Mouse (Mus musculus): ENCODE results near the gene Pir.

Gene Pir

GRCm38 (mm10) chrX:164269285-164269761 is at the start of gene Pir:
Gene Pir, plus strand, starts transcription at chrX:164269371.
- DNase-seq (ENCODE audit: low read depth, low spot score), result peak; percentile 4

GRCm38 (mm10) chrX:164221989-164222388 is 47.2 kb upstream of the Pir start:
- peak; percentile 48 for DNase-seq (ENCODE audit: low read depth, low spot score)

- DNase-seq (ENCODE audit: low read depth, low spot score), result no peak
These were observed 35.8 kb upstream of the Pir start for GRCm38 (mm10) chrX:164233380-164233779.

GRCm38 (mm10) chrX:164245714-164246113 is 23.5 kb upstream of the Pir start:
- DNase-seq (ENCODE audit: low read depth, low spot score), result peak; percentile 9

- DNase-seq (ENCODE audit: low read depth, low spot score), result no peak
These were observed 22.4 kb upstream of the Pir start for GRCm38 (mm10) chrX:164246722-164247121.

GRCm38 (mm10) chrX:164256527-164256926 is 12.6 kb upstream of the Pir start:
- DNase-seq (ENCODE audit: low read depth, low spot score), result no peak

- DNase-seq (ENCODE audit: low read depth, low spot score), result no peak
These were observed 11.1 kb upstream of the Pir start, which contains the start of gene Bmx for GRCm38 (mm10) chrX:164258057-164258456. Gene Bmx, minus strand, starts transcription at chrX:164258193.

- DNase-seq (ENCODE audit: low read depth, low spot score), result no peak
These were observed 10.5 kb upstream of the Pir start for GRCm38 (mm10) chrX:164258662-164259061.

GRCm38 (mm10) chrX:164262286-164262685 is 6.9 kb upstream of the Pir start:
- no peak for DNase-seq (ENCODE audit: low read depth, low spot score)

GRCm38 (mm10) chrX:164264861-164265260 is 4.3 kb upstream of the Pir start:
- no peak for DNase-seq (ENCODE audit: low read depth, low spot score)

GRCm38 (mm10) chrX:164270603-164271002 is 1.4 kb downstream of the Pir start:
- no peak for DNase-seq (ENCODE audit: low read depth, low spot score)

GRCm38 (mm10) chrX:164275536-164275935 is 6.4 kb downstream of the Pir start:
- no peak for DNase-seq (ENCODE audit: low read depth, low spot score)

- no peak for DNase-seq (ENCODE audit: low read depth, low spot score)
These were observed 11.9 kb downstream of the Pir start for GRCm38 (mm10) chrX:164280918-164281647.

GRCm38 (mm10) chrX:164283808-164284207 is 14.6 kb downstream of the Pir start:
- no peak for DNase-seq (ENCODE audit: low read depth, low spot score)

GRCm38 (mm10) chrX:164287077-164287476 is 17.9 kb downstream of the Pir start:
- DNase-seq (ENCODE audit: low read depth, low spot score), result peak; percentile 43

- no peak for DNase-seq (ENCODE audit: low read depth, low spot score)
These were observed 22.0 kb downstream of the Pir start for GRCm38 (mm10) chrX:164291147-164291546.

GRCm38 (mm10) chrX:164306250-164306649 is 37.1 kb downstream of the Pir start:
- DNase-seq (ENCODE audit: low read depth, low spot score), result no peak

- no peak for DNase-seq (ENCODE audit: low read depth, low spot score)
These were observed 44.7 kb downstream of the Pir start for GRCm38 (mm10) chrX:164313876-164314275.

GRCm38 (mm10) chrX:164318554-164318953 is 49.4 kb downstream of the Pir start:
- no peak for DNase-seq (ENCODE audit: low read depth, low spot score)

- no peak for DNase-seq (ENCODE audit: low read depth, low spot score)
These were observed 50.9 kb downstream of the Pir start for GRCm38 (mm10) chrX:164320031-164320430.

- no peak for DNase-seq (ENCODE audit: low read depth, low spot score)
These were observed 53.3 kb downstream of the Pir start for GRCm38 (mm10) chrX:164322492-164322891.

- DNase-seq (ENCODE audit: low read depth, low spot score), result no peak
These were observed 54.3 kb downstream of the Pir start for GRCm38 (mm10) chrX:164323391-164323913.

GRCm38 (mm10) chrX:164330351-164330750 is 61.2 kb downstream of the Pir start:
- DNase-seq (ENCODE audit: low read depth, low spot score), result no peak
